Mouse (Mus musculus) cerebral cortex, adult 2 months (tissue): ENCODE measurements around the gene Nfic.

Experiments
- WGBS: fragments of 180-500 bp; shearing (Covaris S2); methylation state at CpG from one replicate; pipeline ENCODE4 v1.1.7; 2018; 5-methylcytosine and 5-hydroxymethylcytosine counted together

Gene Nfic

GRCm38 (mm10) chr10:81455181-81455895, at the start of gene Nfic:
Gene Nfic (minus strand): TSS chr10:81455635.
- WGBS = 64% methylated on average over 28 of the region's 28 CpGs

- 7% methylated on average over 36 of the region's 36 CpGs for WGBS
Measured at GRCm38 (mm10) chr10:81502658-81503057, 47.2 kb upstream of the Nfic start.

GRCm38 (mm10) chr10:81501863-81502262, 46.4 kb upstream of the Nfic start:
- 91% methylated on average over 5 of the region's 5 CpGs for WGBS

- WGBS = 84% methylated on average over 3 of the region's 3 CpGs
Measured at GRCm38 (mm10) chr10:81500032-81500431, 44.6 kb upstream of the Nfic start, which contains the start of gene S1pr4. Gene S1pr4 (minus strand): TSS chr10:81500132.

- 78% methylated on average over 23 of the region's 23 CpGs for WGBS
Measured at GRCm38 (mm10) chr10:81499250-81499901, 43.9 kb upstream of the Nfic start.

- 87% methylated on average over 38 of the region's 38 CpGs for WGBS
Measured at GRCm38 (mm10) chr10:81498316-81499249, 43.1 kb upstream of the Nfic start.

- 76% methylated on average over 17 of the region's 17 CpGs for WGBS
Measured at GRCm38 (mm10) chr10:81497401-81498270, 42.2 kb upstream of the Nfic start.

- WGBS = 16% methylated on average over 4 of the region's 4 CpGs
Measured at GRCm38 (mm10) chr10:81496969-81497368, 41.5 kb upstream of the Nfic start.

- WGBS = under 1% methylated on average over 43 of the region's 45 CpGs
Measured at GRCm38 (mm10) chr10:81496264-81496901, 40.9 kb upstream of the Nfic start, which contains the start of gene Ncln. Gene Ncln (minus strand): TSS chr10:81496392.

- 1% methylated on average over 41 of the region's 41 CpGs for WGBS
Measured at GRCm38 (mm10) chr10:81495616-81496263, 40.3 kb upstream of the Nfic start.

GRCm38 (mm10) chr10:81495151-81495550, 39.7 kb upstream of the Nfic start:
- WGBS = 73% methylated on average over 6 of the region's 6 CpGs

- WGBS = 83% methylated on average over 11 of the region's 11 CpGs
Measured at GRCm38 (mm10) chr10:81494260-81495041, 39.0 kb upstream of the Nfic start.

GRCm38 (mm10) chr10:81493601-81494220, 38.3 kb upstream of the Nfic start:
- WGBS = 77% methylated on average over 8 of the region's 8 CpGs

GRCm38 (mm10) chr10:81492606-81493240, 37.3 kb upstream of the Nfic start:
- WGBS = 89% methylated on average over 11 of the region's 11 CpGs

GRCm38 (mm10) chr10:81491018-81491417, 35.6 kb upstream of the Nfic start:
- WGBS = 93% methylated on average over 9 of the region's 9 CpGs

- 79% methylated on average over 14 of the region's 14 CpGs for WGBS
Measured at GRCm38 (mm10) chr10:81489941-81490340, 34.5 kb upstream of the Nfic start.

GRCm38 (mm10) chr10:81488081-81488480, 32.6 kb upstream of the Nfic start:
- 73% methylated on average over 11 of the region's 11 CpGs for WGBS

GRCm38 (mm10) chr10:81486496-81486895, 31.1 kb upstream of the Nfic start:
- WGBS = 88% methylated on average over 10 of the region's 10 CpGs
